Mouse (Mus musculus) olfactory bulb, adult 2 months (tissue): ENCODE measurements around the gene 2310030G06Rik.

Experiments
- CTCF ChIP-seq: fragments of 200-500 bp; IDR thresholded peaks from 2 replicates; pipeline ENCODE4 v1.5.1; 2012; ENCODE audit warnings: low read depth, mild to moderate bottlenecking, low read length, moderate library complexity; ENCODE audit not compliant: insufficient read depth
- POLR2A ChIP-seq: fragments of 200-500 bp; IDR thresholded peaks from 2 replicates; pipeline ENCODE4 v1.6.1; 2012; ENCODE audit warnings: mild to moderate bottlenecking, low read depth, low read length, moderate library complexity; ENCODE audit not compliant: insufficient read depth

DNA sequence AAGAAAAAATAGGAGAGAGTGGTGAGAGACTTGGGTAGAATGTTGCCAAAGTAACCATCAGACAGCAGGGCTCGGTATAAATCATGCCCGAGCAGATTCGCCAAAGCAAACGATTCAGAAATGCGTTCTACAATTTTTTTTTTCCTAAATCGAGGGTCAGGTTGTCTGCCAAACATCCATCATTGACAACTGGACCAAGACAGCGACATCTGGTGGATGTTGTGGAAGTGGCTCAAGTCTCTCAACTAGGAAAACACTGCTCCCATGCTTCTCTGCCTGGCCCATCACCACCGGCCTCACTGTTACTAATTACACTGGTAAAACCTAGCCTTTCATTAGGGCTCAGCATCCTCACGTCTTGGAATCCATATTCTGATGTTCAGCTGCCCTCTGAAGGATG lies 11.3 kb downstream of the 2310030G06Rik start:
- TF ChIP-seq CTCF (peak; percentile 41; the same call in 1 of the 2 replicates), POLR2A (no peak)
